Mouse (Mus musculus) brain, embryonic 14.5 days (tissue): ENCODE data around the gene Rev3l. TPM values are rescaled to one million over a fixed set of nuclear protein-coding genes. Genes with fewer than 3 reads are reported as not detected.
A peak's percentile ranks its signal among the peaks of the same experiment; 100 is the strongest.

Experiments used
- DNase-seq: peaks from one replicate; pipeline ENCODE4 v3.0.0-alpha.2; 2011; ENCODE audit warnings: low read depth
- CTCF ChIP-seq: fragments of 200-500 bp; IDR thresholded peaks from 2 replicates; pipeline ENCODE4 v1.5.1; 2012; ENCODE audit warnings: inconsistent platforms, mild to moderate bottlenecking, moderate library complexity, borderline replicate concordance; ENCODE audit not compliant: insufficient read depth, insufficient read length; ENCODE audit errors: extremely low read depth
- POLR2A ChIP-seq: fragments of 200-500 bp; IDR thresholded peaks from 2 replicates; pipeline ENCODE4 v1.6.1; 2012; ENCODE audit warnings: mild to moderate bottlenecking, inconsistent platforms, borderline replicate concordance; ENCODE audit not compliant: poor library complexity, insufficient read depth, insufficient read length, severe bottlenecking; ENCODE audit errors: extremely low read depth
- polyA plus RNA-seq: library from polyadenylated mRNA; depleted of rRNA; stranded (reverse); fragments of >200 nt; gene quantifications from 2 replicates; pipeline ENCODE4 v1.2.3, GENCODE M21; 2012

Gene Rev3l
- polyA plus RNA-seq, 1 experiment = 127 TPM

GRCm38 (mm10) chr10:39733101-39733399 lies 1.1 kb downstream of the Rev3l start:
- peak; percentile 78 for DNase-seq
- TF ChIP-seq CTCF = peak; percentile 51; the same call in 1 of the 2 replicates
- no peak for TF ChIP-seq POLR2A

GRCm38 (mm10) chr10:39733421-39733930 lies 1.6 kb downstream of the Rev3l start:
- TF ChIP-seq POLR2A (no peak), CTCF (no peak)
- DNase-seq = peak; percentile 46

GRCm38 (mm10) chr10:39736187-39736586 lies 4.3 kb downstream of the Rev3l start:
- no peak for DNase-seq
- no peak for TF ChIP-seq POLR2A
- TF ChIP-seq CTCF = no peak

DNA sequence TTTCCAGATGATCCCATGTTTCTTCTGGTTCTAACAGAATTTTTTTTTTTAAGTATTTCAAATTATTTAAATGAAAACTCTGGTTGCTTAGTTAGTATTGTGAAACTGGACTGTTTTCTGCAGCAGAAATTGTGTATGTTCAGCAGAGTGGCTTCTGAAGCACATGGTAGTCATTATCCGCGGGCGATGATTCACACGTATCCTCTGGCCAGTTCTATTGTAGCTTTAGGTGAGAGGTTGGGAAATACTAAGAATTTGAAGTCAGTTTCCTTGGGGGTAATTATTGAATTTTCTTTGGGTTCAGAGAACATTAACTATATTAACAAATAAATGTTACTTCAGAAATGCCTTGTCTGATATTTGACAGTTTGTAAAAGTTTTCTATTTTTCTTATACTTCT lies 10.1 kb downstream of the Rev3l start:
- no peak for TF ChIP-seq CTCF
- no peak for TF ChIP-seq POLR2A
- DNase-seq = no peak

DNA sequence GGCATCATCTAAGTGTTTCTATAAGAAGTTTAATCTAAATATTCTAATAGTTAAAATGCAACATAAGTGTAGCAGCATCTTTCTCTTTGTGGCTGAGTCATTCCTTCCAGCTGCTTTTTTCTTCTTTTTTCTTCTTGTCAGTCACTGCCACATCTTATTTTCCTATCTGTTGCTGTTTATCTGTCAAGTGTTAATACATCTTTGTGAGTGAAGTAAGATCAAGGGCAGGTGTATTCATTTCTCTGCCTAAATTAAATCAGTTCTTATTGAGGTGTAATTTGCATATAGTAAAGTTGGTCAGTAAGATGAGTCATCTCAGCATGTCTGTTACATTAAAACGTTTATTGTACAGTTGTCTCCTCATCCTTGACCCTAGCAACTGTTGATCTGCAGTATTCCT lies 32.8 kb downstream of the Rev3l start:
- no peak for TF ChIP-seq CTCF
- TF ChIP-seq POLR2A = no peak
- DNase-seq = no peak

- DNase-seq = peak; percentile 13
- TF ChIP-seq POLR2A (no peak), CTCF (no peak)
These were observed 34.8 kb downstream of the Rev3l start for GRCm38 (mm10) chr10:39766702-39767101.

- no peak for DNase-seq
These were observed 40.3 kb downstream of the Rev3l start for GRCm38 (mm10) chr10:39772259-39772658.

GRCm38 (mm10) chr10:39773940-39774726 lies 42.2 kb downstream of the Rev3l start:
- DNase-seq = no peak
- TF ChIP-seq POLR2A (no peak), CTCF (no peak)

More at GRCm38 (mm10) chr10:39772259-39772658, 40.3 kb downstream of the Rev3l start:
- TF ChIP-seq POLR2A (no peak), CTCF (no peak)

DNA sequence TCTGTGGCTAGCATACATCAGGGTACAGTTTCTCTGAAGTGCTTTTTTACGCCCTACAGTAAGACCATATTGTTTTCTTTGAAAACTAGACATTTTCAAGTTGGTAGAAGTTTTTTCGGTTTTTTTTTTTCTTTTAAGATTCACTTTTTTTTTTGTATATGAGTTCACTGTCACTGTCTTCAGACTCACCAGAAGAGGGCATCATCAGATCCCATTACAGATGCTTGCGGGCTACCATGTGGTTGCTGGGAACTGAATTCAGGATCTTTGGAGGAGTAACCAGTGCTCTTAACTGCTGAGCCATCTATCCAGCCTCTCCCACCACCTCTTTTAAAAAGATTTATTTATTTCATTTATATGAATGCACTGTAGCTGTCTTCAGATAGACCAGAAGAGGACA lies 45.0 kb downstream of the Rev3l start:
- no peak for DNase-seq
- no peak for TF ChIP-seq CTCF
- TF ChIP-seq POLR2A = no peak

- no peak for DNase-seq
- TF ChIP-seq CTCF (no peak), POLR2A (no peak)
These were observed 46.4 kb downstream of the Rev3l start for GRCm38 (mm10) chr10:39778305-39778704.

DNA sequence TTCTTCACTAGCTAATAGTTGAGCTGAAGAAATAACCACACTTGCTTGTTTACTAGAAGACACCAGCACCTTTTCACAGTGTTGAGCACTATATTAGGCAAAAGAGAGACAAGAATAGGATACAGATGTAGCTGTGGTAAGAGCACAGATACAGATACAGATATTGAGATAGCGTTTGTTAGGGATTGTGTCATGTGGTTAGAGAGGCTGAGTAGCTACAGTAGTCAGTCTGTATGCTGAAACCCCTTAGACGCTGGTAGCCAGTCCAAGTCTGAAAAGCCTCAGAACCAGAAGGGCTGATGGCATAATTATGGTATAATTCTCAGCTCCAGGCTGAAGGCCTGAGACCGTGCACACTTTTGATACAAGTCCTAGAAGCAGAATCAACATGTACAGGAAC lies 53.3 kb downstream of the Rev3l start:
- TF ChIP-seq POLR2A (no peak), CTCF (no peak)
- DNase-seq = no peak

DNA sequence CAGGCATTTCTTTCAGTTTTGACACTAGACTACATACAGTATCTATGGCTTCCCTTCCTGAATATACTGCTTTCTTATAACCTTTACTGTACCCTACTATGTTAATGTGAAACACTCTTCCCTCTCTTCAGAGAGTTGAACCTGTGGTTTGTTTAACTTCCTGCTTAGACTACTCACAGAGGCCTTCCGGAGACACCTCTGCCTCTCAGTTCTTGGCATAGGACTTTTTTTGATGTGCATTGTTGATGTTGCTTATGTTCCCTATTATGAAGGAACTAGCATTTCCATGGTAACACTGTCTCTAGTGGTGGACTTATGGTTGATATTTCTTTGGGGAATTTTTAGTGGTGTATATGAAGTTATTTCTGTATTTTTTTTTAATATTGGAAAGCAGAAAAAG lies 61.4 kb downstream of the Rev3l start:
- no peak for TF ChIP-seq CTCF
- TF ChIP-seq POLR2A = no peak
- no peak for DNase-seq
